Mouse (Mus musculus) liver, adult 2 months (tissue): ENCODE measurements at regions not wholly inside any gene's neighbourhood (a gene's known extent, or its start where the extent isn't known, plus 50 kb on each side); places are given as distances from the start of the nearest gene placed in this dataset.

ENCODE experiments used
- CTCF ChIP-seq: fragments of 200-500 bp; IDR thresholded peaks from 2 replicates; pipeline ENCODE4 v1.5.1; 2011; ENCODE audit warnings: low read depth, low read length, control low read depth
- POLR2A ChIP-seq: fragments of 200-500 bp; IDR thresholded peaks from 2 replicates; pipeline ENCODE4 v1.6.1; 2011; ENCODE audit warnings: low read length, control low read depth; ENCODE audit not compliant: insufficient read depth; ENCODE audit errors: extremely low read depth

- TF ChIP-seq CTCF = no peak
- no peak for TF ChIP-seq POLR2A
Measured at GRCm38 (mm10) chr13:44209036-44209435, 424.5 kb downstream of the Cd83 start.
